Mouse (Mus musculus) myocyte (in vitro differentiated cells): ENCODE data around the gene Zbtb8b. TPM values are rescaled to one million over a fixed set of nuclear protein-coding genes. Genes with fewer than 3 reads are reported as not detected.

Source experiments
- H3K27me3 ChIP-seq: one replicate; pipeline ENCODE4 v1.6.1; 2011; ENCODE audit not compliant: control insufficient read depth, insufficient read depth, insufficient read length
- H3K36me3 ChIP-seq: one replicate; pipeline ENCODE4 v1.6.1; 2011; ENCODE audit not compliant: control insufficient read depth, insufficient read depth
- H3K4me2 ChIP-seq: one replicate; pipeline ENCODE4 v1.6.1; 2011; ENCODE audit warnings: low read depth, control low read depth
- H3K4me3 ChIP-seq: one replicate; pipeline ENCODE4 v1.5.1; 2011; ENCODE audit warnings: mild to moderate bottlenecking, control low read depth, moderate library complexity
- H3K79me2 ChIP-seq: one replicate; pipeline ENCODE4 v1.6.1; 2011; ENCODE audit not compliant: control insufficient read depth, insufficient read depth
- H3ac ChIP-seq: one replicate; pipeline ENCODE4 v1.6.1; 2011; ENCODE audit not compliant: control insufficient read depth, insufficient read length
- CEBPB ChIP-seq: IDR thresholded peaks from 2 replicates; pipeline ENCODE4 v1.6.1; 2011; ENCODE audit warnings: mild to moderate bottlenecking, moderate library complexity; ENCODE audit not compliant: poor library complexity, insufficient read depth, severe bottlenecking
- E2F4 ChIP-seq: IDR thresholded peaks from one replicate; pipeline ENCODE4 v1.6.1; 2011; ENCODE audit warnings: mild to moderate bottlenecking, control low read depth, moderate library complexity; ENCODE audit not compliant: insufficient read depth
- MAX ChIP-seq: IDR thresholded peaks from one replicate; pipeline ENCODE4 v1.6.1; 2011; ENCODE audit warnings: low read depth, mild to moderate bottlenecking, control low read depth
- MYOD1 ChIP-seq, 3 experiments: IDR thresholded peaks; one replicate each; pipeline ENCODE4 v1.6.1; 2011; ENCODE audit warnings: control low read depth in 2 of 3, low read depth in 2 of 3, mild to moderate bottlenecking in 2 of 3, moderate library complexity in 1 of 3; ENCODE audit not compliant: insufficient read length in 2 of 3, control insufficient read depth in 1 of 3
- MYOG ChIP-seq, 3 experiments: IDR thresholded peaks; one replicate each; pipeline ENCODE4 v1.6.1; 2011; ENCODE audit warnings: control low read depth in 2 of 3, low read depth in 2 of 3, mild to moderate bottlenecking in 2 of 3; ENCODE audit not compliant: insufficient read length in 2 of 3, control insufficient read depth in 1 of 3, insufficient read depth in 1 of 3
- POLR2A ChIP-seq: IDR thresholded peaks from one replicate; pipeline ENCODE4 v1.6.1; 2011; ENCODE audit warnings: low read depth, mild to moderate bottlenecking, control low read depth, moderate library complexity; ENCODE audit not compliant: insufficient read length
- POLR2AphosphoS2 ChIP-seq: IDR thresholded peaks from one replicate; pipeline ENCODE4 v1.6.1; 2011; ENCODE audit warnings: low read depth, control low read depth; ENCODE audit not compliant: insufficient read length
- REST ChIP-seq: IDR thresholded peaks from one replicate; pipeline ENCODE4 v1.6.1; 2011; ENCODE audit warnings: mild to moderate bottlenecking, control low read depth, moderate library complexity; ENCODE audit not compliant: insufficient read depth, insufficient read length
- SRF ChIP-seq: IDR thresholded peaks from one replicate; pipeline ENCODE4 v1.6.1; 2011; ENCODE audit warnings: low read depth; ENCODE audit not compliant: control insufficient read depth, insufficient read length
- TCF12 ChIP-seq: IDR thresholded peaks from one replicate; pipeline ENCODE4 v1.6.1; 2011; ENCODE audit warnings: mild to moderate bottlenecking, control low read depth; ENCODE audit not compliant: poor library complexity, insufficient read depth, severe bottlenecking
- TCF3 ChIP-seq: IDR thresholded peaks from one replicate; pipeline ENCODE4 v1.6.1; 2011; ENCODE audit warnings: low read depth, control low read depth; ENCODE audit not compliant: insufficient read length
- USF1 ChIP-seq: IDR thresholded peaks from one replicate; pipeline ENCODE4 v1.6.1; 2011; ENCODE audit warnings: low read depth, mild to moderate bottlenecking, control low read depth, moderate library complexity
- polyA plus RNA-seq: library from polyadenylated mRNA; unstranded; fragments of >200 nt; fragmentation: generic; extraction: Trizol; gene quantifications from one replicate; pipeline ENCODE4 v1.2.1, GENCODE M21; 2012; ENCODE audit warnings: missing spikeins

The Zbtb8b gene
- polyA plus RNA-seq, 1 experiment = 0.04 TPM

- no peak for TF ChIP-seq CEBPB
- no peak for TF ChIP-seq TCF12
- TF ChIP-seq TCF3 = no peak
- TF ChIP-seq E2F4 = no peak
- TF ChIP-seq MYOG (IDR thresholded peaks at IDR 0.05; ENCODE audit: control insufficient read depth in 1 of 3, insufficient read depth in 1 of 3, insufficient read length in 2 of 3, low read depth in 2 of 3) = no peak
- no peak for TF ChIP-seq POLR2AphosphoS2
- no peak for TF ChIP-seq SRF
- no peak for TF ChIP-seq POLR2A
- TF ChIP-seq MAX = no peak
- no peak for TF ChIP-seq USF1
- Histone ChIP-seq H3ac (no peak overlapping the region), H3K4me3 (no peak overlapping the region), H3K36me3 (peaks cover 1% of the 10 kb centered on the region), H3K4me2 (peak overlapping the region; percentile 98), H3K79me2 (peaks cover 6% of the 10 kb centered on the region), H3K27me3 (no peaks in the 10 kb centered on the region)
These were observed 22.7 kb upstream of the Zbtb8b start for GRCm38 (mm10) chr4:129463097-129464059.

DNA sequence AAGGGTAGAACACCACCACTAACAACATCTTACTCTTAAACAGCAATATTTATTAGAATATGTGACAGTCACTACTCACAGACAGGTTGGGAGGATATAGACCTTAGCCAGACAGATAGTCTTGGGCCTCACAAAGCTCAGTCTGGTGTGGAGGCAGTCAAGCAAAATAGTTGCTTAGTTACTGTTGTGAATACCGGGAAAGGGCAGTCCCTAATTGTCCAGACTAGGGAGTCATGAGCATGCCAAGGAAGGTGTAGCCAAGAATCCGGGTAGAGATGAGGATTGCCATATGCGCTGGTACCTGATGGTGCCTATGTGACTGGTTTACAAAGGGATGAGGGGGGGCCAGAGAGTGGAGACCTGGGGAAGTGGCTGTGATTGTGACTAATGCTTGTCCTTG lies 21.5 kb upstream of the Zbtb8b start:
- Histone ChIP-seq H3ac (peak overlapping the region; percentile 37), H3K79me2 (peaks cover 6% of the 10 kb centered on the region), H3K36me3 (no peaks in the 10 kb centered on the region), H3K27me3 (no peaks in the 10 kb centered on the region), H3K4me3 (peak overlapping the region; percentile 42), H3K4me2 (peak overlapping the region; percentile 98)
- no peak for TF ChIP-seq REST
- no peak for TF ChIP-seq SRF
- TF ChIP-seq POLR2A = no peak
- TF ChIP-seq MYOD1 (IDR thresholded peaks at IDR 0.05; ENCODE audit: control insufficient read depth in 1 of 3, insufficient read length in 2 of 3, low read depth in 2 of 3) = no peak
- TF ChIP-seq USF1 = no peak
- TF ChIP-seq POLR2AphosphoS2 = no peak
- no peak for TF ChIP-seq MAX
- no peak for TF ChIP-seq TCF12
- no peak for TF ChIP-seq MYOG (IDR thresholded peaks at IDR 0.05; ENCODE audit: control insufficient read depth in 1 of 3, insufficient read depth in 1 of 3, insufficient read length in 2 of 3, low read depth in 2 of 3)
- TF ChIP-seq CEBPB = no peak

GRCm38 (mm10) chr4:129461183-129461960 lies 20.7 kb upstream of the Zbtb8b start, which contains the start of gene Bsdc1:
Gene Bsdc1, plus strand, starts transcription at chr4:129461581.
- Histone ChIP-seq H3K79me2 (peaks cover 6% of the 10 kb centered on the region), H3K36me3 (no peaks in the 10 kb centered on the region), H3K4me3 (peak within 1 kb of the TSS; percentile 42), H3K27me3 (no peaks in the 10 kb centered on the region), H3K4me2 (peak within 1 kb of the TSS; percentile 98), H3ac (peak within 1 kb of the TSS; percentile 37)
- TF ChIP-seq POLR2AphosphoS2 = peak; percentile 88
- TF ChIP-seq MAX = peak; percentile 11
- TF ChIP-seq MYOG (IDR thresholded peaks at IDR 0.05; ENCODE audit: control insufficient read depth in 1 of 3, insufficient read depth in 1 of 3, insufficient read length in 2 of 3, low read depth in 2 of 3) = no peak
- TF ChIP-seq SRF = peak; percentile 16
- TF ChIP-seq POLR2A = peak; percentile 90

DNA sequence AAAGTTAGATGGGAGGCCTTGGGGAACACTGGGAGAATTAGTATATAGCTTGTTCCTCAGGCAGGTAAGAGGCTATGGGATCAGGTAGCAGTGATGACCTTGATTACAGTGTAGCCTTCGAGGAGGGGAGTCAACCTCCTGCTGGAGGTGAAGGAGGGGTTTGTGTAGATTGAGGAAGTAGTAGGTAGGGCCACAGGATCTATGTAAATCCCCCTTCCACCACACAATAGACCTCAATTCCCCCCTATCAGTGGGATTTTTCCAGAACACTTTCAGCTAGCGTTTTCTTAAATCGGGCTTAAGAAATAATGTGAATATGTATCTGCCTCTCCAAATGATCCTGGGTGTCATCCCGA lies 20.2 kb upstream of the Zbtb8b start:
- Histone ChIP-seq H3K27me3 (no peaks in the 10 kb centered on the region), H3K4me3 (peak overlapping the region; percentile 42), H3K36me3 (no peaks in the 10 kb centered on the region), H3ac (no peak overlapping the region), H3K4me2 (peak overlapping the region; percentile 90), H3K79me2 (peaks cover 6% of the 10 kb centered on the region)
- TF ChIP-seq MYOD1 (IDR thresholded peaks at IDR 0.05; ENCODE audit: control insufficient read depth in 1 of 3, insufficient read length in 2 of 3, low read depth in 2 of 3) (no peak), POLR2A (no peak), CEBPB (no peak), MAX (no peak), E2F4 (no peak), TCF3 (no peak), MYOG (IDR thresholded peaks at IDR 0.05; ENCODE audit: control insufficient read depth in 1 of 3, insufficient read depth in 1 of 3, insufficient read length in 2 of 3, low read depth in 2 of 3) (no peak), TCF12 (no peak), USF1 (no peak), POLR2AphosphoS2 (no peak), SRF (no peak), REST (no peak)
